Mouse (Mus musculus) heart, adult 2 months (tissue): ENCODE data around the gene Mpg.

Experiments used
- CTCF ChIP-seq: fragments of 200-600 bp; IDR thresholded peaks from 2 replicates; pipeline ENCODE4 v1.8.1; 2022; ENCODE audit warnings: antibody characterized with exemption, mild to moderate bottlenecking, moderate library complexity
- EP300 ChIP-seq: fragments of 200-500 bp; IDR thresholded peaks from 2 replicates; pipeline ENCODE4 v1.6.1; 2011; ENCODE audit warnings: low read depth, low read length, control low read depth; ENCODE audit not compliant: insufficient read depth
- POLR2A ChIP-seq: fragments of 200-500 bp; IDR thresholded peaks from 2 replicates; pipeline ENCODE4 v1.6.1; 2011; ENCODE audit warnings: mild to moderate bottlenecking, low read depth, low read length, control low read depth; ENCODE audit not compliant: insufficient read depth

GRCm38 (mm10) chr11:32194086-32194485 is 32.2 kb upstream of the Mpg start:
- TF ChIP-seq CTCF (no peak), POLR2A (no peak), EP300 (no peak)
